ENCODE assay signal across 11 mouse cellular contexts in the genomic region with DNA sequence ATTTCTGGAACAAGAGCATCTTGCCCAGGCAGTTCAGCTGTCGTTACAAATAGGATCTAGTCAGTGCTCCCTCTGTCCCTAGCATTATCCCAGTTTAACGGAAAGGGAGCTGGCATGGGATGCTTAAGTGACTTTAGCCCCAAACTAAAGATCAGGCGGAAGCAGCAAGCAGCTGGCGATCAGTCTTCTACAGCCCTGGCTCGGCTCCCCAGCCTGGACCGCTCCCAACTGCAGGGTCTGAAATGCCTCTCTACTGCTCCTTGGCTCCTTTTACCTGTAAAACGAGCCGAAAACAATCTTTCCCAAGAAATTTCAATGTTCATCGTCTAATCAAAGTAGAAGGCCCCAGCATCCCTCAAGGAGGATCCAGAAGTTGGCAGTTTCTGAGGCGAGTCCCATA.
DNase-seq lines count a peak whose midpoint lies in the region; ATAC-seq lines count a peak whose summit lies in the region.
"Had no signal": no experiment of that assay in that cellular context is flagged by ENCODE, and none has a peak within 500 bp of the region (broad histone marks: within the 10 kb centered on the region; RNA-seq: fewer than 3 reads in every experiment).

No protein-coding gene starts in this region.

- H3K4me1 ChIP-seq in heart, embryonic 11.5 days (ENCODE audit: control insufficient read depth, insufficient read depth, low read length): no peaks in the 10 kb centered on the region
- peaks cover 16% of the 10 kb centered on the region for H3K4me1 ChIP-seq in hindbrain, embryonic 12.5 days
- peaks cover 6% of the 10 kb centered on the region for H3K4me1 ChIP-seq in neural tube, embryonic 12.5 days

- no peak for DNase-seq in heart, adult 9 months (ENCODE audit: low spot score in 2 of 2)
- DNase-seq in lung, postnatal 14 days: peak; percentile 9
- DNase-seq in lung, postnatal 25 days (ENCODE audit: low spot score): no peak
- DNase-seq in embryo, embryonic 10.5 days (ENCODE audit: low spot score): no peak
- no peak for DNase-seq in right cerebral cortex, postnatal 36 days (ENCODE audit: low spot score in 2 of 2)
- DNase-seq: layer of hippocampus, postnatal 36 days; right cerebral cortex, postnatal 14 days had no signal

- ATAC-seq in heart, embryonic 11.5 days (replicated peaks; ENCODE audit: insufficient number of reproducible peaks, low FRiP score, low TSS enrichment): no peak
- peak; percentile 67 for ATAC-seq in hindbrain, embryonic 12.5 days (ENCODE audit: low FRiP score)
- ATAC-seq in neural tube, embryonic 12.5 days (ENCODE audit: low FRiP score, low read depth): peak; percentile 48; the same call in 1 of the 2 replicates

- H3K4me3 ChIP-seq in heart, embryonic 11.5 days (ENCODE audit: low read depth, low read length): no peak overlapping the region
- peak overlapping the region; percentile 21 for H3K4me3 ChIP-seq in hindbrain, embryonic 12.5 days
- no peak overlapping the region for H3K4me3 ChIP-seq in neural tube, embryonic 12.5 days

- H3K27me3 ChIP-seq in heart, embryonic 11.5 days (ENCODE audit: control insufficient read depth, insufficient read depth, low read length): no peaks in the 10 kb centered on the region
- H3K27me3 ChIP-seq in hindbrain, embryonic 12.5 days: 0 out of 2 replicates have a peak, but pooled peaks cover 2% of the 10 kb centered on the region
- H3K27me3 ChIP-seq in neural tube, embryonic 12.5 days (replicated peaks): 0 out of 2 replicates have a peak, but pooled peaks cover 2% of the 10 kb centered on the region

- no peaks in the 10 kb centered on the region for H3K9me3 ChIP-seq in heart, embryonic 11.5 days (replicated peaks; ENCODE audit: control insufficient read depth, low read length)
- H3K9me3 ChIP-seq in hindbrain, embryonic 12.5 days (replicated peaks): no peaks in the 10 kb centered on the region
- no peaks in the 10 kb centered on the region for H3K9me3 ChIP-seq in neural tube, embryonic 12.5 days

- H3K4me2 ChIP-seq in heart, embryonic 11.5 days: peak overlapping the region; percentile 58
- H3K4me2 ChIP-seq in hindbrain, embryonic 12.5 days (replicated peaks): peak overlapping the region; percentile 47
- H3K4me2 ChIP-seq in neural tube, embryonic 12.5 days (replicated peaks): peak overlapping the region; percentile 46

- H3K9ac ChIP-seq in heart, embryonic 11.5 days (ENCODE audit: low read depth, low read length): no peak overlapping the region
- peak overlapping the region; percentile 23; the same call in 1 of the 2 replicates for H3K9ac ChIP-seq in hindbrain, embryonic 12.5 days
- H3K9ac ChIP-seq in neural tube, embryonic 12.5 days: 0 out of 2 replicates have a peak overlapping the region, but pooled peaks have one; percentile 6

- WGBS in heart, embryonic 11.5 days (ENCODE audit: insufficient replicate concordance): 24% methylated on average over 10 of the region's 10 CpGs
- 22% methylated on average over 10 of the region's 10 CpGs for WGBS in hindbrain, embryonic 12.5 days
- WGBS in neural tube, embryonic 12.5 days: 20% methylated on average over 10 of the region's 10 CpGs

- no peak overlapping the region for H3K27ac ChIP-seq in heart, embryonic 11.5 days (ENCODE audit: low read depth, low read length)
- no peak overlapping the region for H3K27ac ChIP-seq in hindbrain, embryonic 12.5 days
- no peak overlapping the region for H3K27ac ChIP-seq in neural tube, embryonic 12.5 days
- H3K27ac ChIP-seq: macrophage had no signal

- no peaks in the 10 kb centered on the region for H3K36me3 ChIP-seq in heart, embryonic 11.5 days (ENCODE audit: control insufficient read depth, insufficient read depth, low read length)
- H3K36me3 ChIP-seq in hindbrain, embryonic 12.5 days: no peaks in the 10 kb centered on the region
- no peaks in the 10 kb centered on the region for H3K36me3 ChIP-seq in neural tube, embryonic 12.5 days
